Mouse (Mus musculus) CH12.LX (cell line): ENCODE results near the gene Ppp1cc. TPM values are rescaled to one million over a fixed set of nuclear protein-coding genes. Genes with fewer than 3 reads are reported as not detected.

Experiments
- DNase-seq: peaks from one replicate; pipeline ENCODE4 v3.0.0-alpha.2; 2013; ENCODE audit errors: extremely low read depth
- H3K27ac ChIP-seq: 2 replicates; pipeline ENCODE4 v1.5.1; 2012; ENCODE audit warnings: low read depth, mild to moderate bottlenecking, control low read depth, moderate library complexity; ENCODE audit not compliant: insufficient read depth
- H3K27me3 ChIP-seq: replicated peaks from 2 replicates; pipeline ENCODE3; 2012; ENCODE audit warnings: inconsistent platforms
- H3K36me3 ChIP-seq, 2 experiments: replicated peaks in 1 of 2; 2 replicates each; pipeline versions ENCODE3 to v1.6.1; 2012; ENCODE audit warnings: inconsistent platforms in 1 of 2, low read length in 1 of 2, mild to moderate bottlenecking in 1 of 2, mixed read lengths in 1 of 2, moderate library complexity in 1 of 2; ENCODE audit not compliant: control insufficient read depth in 1 of 2, insufficient read depth in 1 of 2
- H3K4me1 ChIP-seq, 2 experiments: 2 replicates each; pipeline ENCODE4 v1.6.1; 2012; ENCODE audit warnings: inconsistent platforms in 1 of 2, moderate library complexity in 1 of 2; ENCODE audit not compliant: insufficient read depth in 2 of 2, control insufficient read depth in 1 of 2
- H3K4me2 ChIP-seq: 2 replicates; pipeline ENCODE4 v1.6.1; 2012; ENCODE audit warnings: low read depth, mild to moderate bottlenecking, control low read depth; ENCODE audit not compliant: poor library complexity, insufficient read depth, severe bottlenecking
- H3K4me3 ChIP-seq, 3 experiments: fragments of 150-350 bp in 1 of 3; sonication (generic) in 1 of 3; replicated peaks in 1 of 3; 2 replicates each; pipeline versions ENCODE3 to v1.5.1; 2011 to 2012; ENCODE audit warnings: low read depth in 2 of 3, low read length in 2 of 3, mild to moderate bottlenecking in 2 of 3, moderate library complexity in 2 of 3, control low read depth in 1 of 3, improper control_type of control experiment in 1 of 3, inconsistent platforms in 1 of 3, mixed read lengths in 1 of 3; ENCODE audit not compliant: poor library complexity in 1 of 3
- H3K79me2 ChIP-seq: replicated peaks from 2 replicates; pipeline ENCODE4 v1.6.1; 2012; ENCODE audit warnings: mild to moderate bottlenecking, moderate library complexity; ENCODE audit not compliant: control insufficient read depth, poor library complexity, insufficient read depth, severe bottlenecking; ENCODE audit errors: extremely low read depth
- H3K9ac ChIP-seq: 2 replicates; pipeline ENCODE4 v1.6.1; 2012; ENCODE audit warnings: low read depth, mild to moderate bottlenecking, control low read depth, moderate library complexity; ENCODE audit not compliant: insufficient read depth
- H3K9me3 ChIP-seq: replicated peaks from 2 replicates; pipeline ENCODE3; 2012; ENCODE audit warnings: low read length, inconsistent platforms, mixed read lengths
- BHLHE40 ChIP-seq: IDR thresholded peaks from 2 replicates; pipeline ENCODE4 v1.6.1; 2011; ENCODE audit warnings: mild to moderate bottlenecking, low read depth, low read length, improper control_type of control experiment
- CHD2 ChIP-seq: IDR thresholded peaks from 2 replicates; pipeline ENCODE4 v1.6.1; 2011; ENCODE audit warnings: low read length, improper control_type of control experiment
- CTCF ChIP-seq, 2 experiments: IDR thresholded peaks in 1 of 2; conservative IDR thresholded peaks in 1 of 2; 2 replicates each; pipeline ENCODE4 v1.5.1; 2011 to 2012; ENCODE audit warnings: low read depth in 2 of 2, low read length in 2 of 2, improper control_type of control experiment in 1 of 2, inconsistent platforms in 1 of 2, mild to moderate bottlenecking in 1 of 2, moderate library complexity in 1 of 2
- E2F4 ChIP-seq: IDR thresholded peaks from 2 replicates; pipeline ENCODE4 v1.6.1; 2011; ENCODE audit warnings: low read depth, low read length, improper control_type of control experiment; ENCODE audit not compliant: insufficient replicate concordance
- ELF1 ChIP-seq: IDR thresholded peaks from 2 replicates; pipeline ENCODE4 v1.6.1; 2014; ENCODE audit warnings: low read depth, mild to moderate bottlenecking, inconsistent platforms, low read length, improper control_type of control experiment
- HCFC1 ChIP-seq: IDR thresholded peaks from 2 replicates; pipeline ENCODE4 v1.6.1; 2012; ENCODE audit warnings: low read depth, mild to moderate bottlenecking, inconsistent platforms, low read length, improper control_type of control experiment
- IRF4 ChIP-seq: IDR thresholded peaks from 2 replicates; pipeline ENCODE4 v1.6.1; 2014; ENCODE audit warnings: low read depth, mild to moderate bottlenecking, inconsistent platforms, low read length, improper control_type of control experiment
- JUN ChIP-seq: IDR thresholded peaks from 2 replicates; pipeline ENCODE4 v1.6.1; 2011; ENCODE audit warnings: low read depth, mild to moderate bottlenecking, low read length, improper control_type of control experiment, moderate library complexity; ENCODE audit not compliant: insufficient read depth
- JUND ChIP-seq: conservative IDR thresholded peaks from 2 replicates; pipeline ENCODE4 v1.6.1; 2011; ENCODE audit warnings: low read depth, low read length, improper control_type of control experiment
- KAT2A ChIP-seq: IDR thresholded peaks from 2 replicates; pipeline ENCODE4 v1.6.1; 2012; ENCODE audit warnings: low read length, improper control_type of control experiment, inconsistent platforms; ENCODE audit not compliant: insufficient replicate concordance
- MAFK ChIP-seq: IDR thresholded peaks from 2 replicates; pipeline ENCODE4 v1.6.1; 2011; ENCODE audit warnings: low read length, improper control_type of control experiment; ENCODE audit not compliant: insufficient replicate concordance
- MAX ChIP-seq: IDR thresholded peaks from 2 replicates; pipeline ENCODE4 v1.6.1; 2011; ENCODE audit warnings: low read length, improper control_type of control experiment
- MAZ ChIP-seq: IDR thresholded peaks from 2 replicates; pipeline ENCODE4 v1.6.1; 2012; ENCODE audit warnings: low read depth, mild to moderate bottlenecking, inconsistent platforms, low read length, improper control_type of control experiment, moderate library complexity
- MEF2A ChIP-seq: IDR thresholded peaks from 2 replicates; pipeline ENCODE4 v1.6.1; 2014; ENCODE audit warnings: low read depth, mild to moderate bottlenecking, inconsistent platforms, low read length, improper control_type of control experiment, borderline replicate concordance
- MXI1 ChIP-seq: IDR thresholded peaks from 2 replicates; pipeline ENCODE4 v1.6.1; 2011; ENCODE audit warnings: mild to moderate bottlenecking, low read depth, low read length, improper control_type of control experiment
- MYC ChIP-seq: IDR thresholded peaks from 2 replicates; pipeline ENCODE4 v1.6.1; 2011; ENCODE audit warnings: low read depth, mild to moderate bottlenecking, improper control_type of control experiment, low read length
- NELFE ChIP-seq: IDR thresholded peaks from 2 replicates; pipeline ENCODE4 v1.6.1; 2011; ENCODE audit warnings: low read depth, low read length, improper control_type of control experiment
- NRF1 ChIP-seq: IDR thresholded peaks from 2 replicates; pipeline ENCODE4 v1.6.1; 2014; ENCODE audit warnings: low read depth, mild to moderate bottlenecking, inconsistent platforms, low read length, improper control_type of control experiment, moderate library complexity
- PAX5 ChIP-seq: IDR thresholded peaks from 2 replicates; pipeline ENCODE4 v1.6.1; 2012; ENCODE audit warnings: low read length, inconsistent platforms, mixed read lengths
- POLR2A ChIP-seq: IDR thresholded peaks from 2 replicates; pipeline ENCODE4 v1.6.1; 2011; ENCODE audit warnings: low read depth, mild to moderate bottlenecking, improper control_type of control experiment, low read length
- SIN3A ChIP-seq: IDR thresholded peaks from 2 replicates; pipeline ENCODE4 v1.6.1; 2012; ENCODE audit warnings: low read length, improper control_type of control experiment, inconsistent platforms
- SMC3 ChIP-seq: IDR thresholded peaks from 2 replicates; pipeline ENCODE4 v1.6.1; 2011; ENCODE audit warnings: low read depth, low read length, improper control_type of control experiment
- TCF12 ChIP-seq: IDR thresholded peaks from 2 replicates; pipeline ENCODE4 v1.6.1; 2014; ENCODE audit warnings: low read depth, mild to moderate bottlenecking, inconsistent platforms, low read length, improper control_type of control experiment
- UBTF ChIP-seq: IDR thresholded peaks from 2 replicates; pipeline ENCODE4 v1.6.1; 2012; ENCODE audit warnings: low read depth, mild to moderate bottlenecking, inconsistent platforms, low read length, improper control_type of control experiment, moderate library complexity
- USF1 ChIP-seq: IDR thresholded peaks from 2 replicates; pipeline ENCODE4 v1.6.1; 2014; ENCODE audit warnings: low read depth, mild to moderate bottlenecking, inconsistent platforms, low read length, improper control_type of control experiment
- USF2 ChIP-seq: conservative IDR thresholded peaks from 2 replicates; pipeline ENCODE4 v1.6.1; 2011; ENCODE audit warnings: low read depth, low read length, improper control_type of control experiment
- ZMIZ1 ChIP-seq: IDR thresholded peaks from 2 replicates; pipeline ENCODE4 v1.6.1; 2012; ENCODE audit warnings: low read depth, mild to moderate bottlenecking, inconsistent platforms, low read length, improper control_type of control experiment
- dilution Hi-C: fragments of 300-500 bp; cut with MboI; formaldehyde crosslinking; loops from 2 replicates; pipeline ENCODE4 v1.14.3; 2020; ENCODE audit warnings: low sequenced_read_pairs; ENCODE audit not compliant: extremely low pct_unique_long_range_greater_than_20kb, extremely low pct_ligation_motif_present
- in situ Hi-C: fragments of 300-500 bp; cut with MboI; formaldehyde crosslinking; loops from 3 replicates; pipeline ENCODE4 v1.14.3; 2019; ENCODE audit warnings: low sequenced_read_pairs, low pct_ligation_motif_present, low pct_unique_long_range_greater_than_20kb, mixed read lengths
- polyA plus RNA-seq: library from polyadenylated mRNA; unstranded; fragments of >175 nt; gene quantifications from 2 replicates; pipeline ENCODE4 v1.2.1, GENCODE M21; 2012; ENCODE audit warnings: low read depth; ENCODE audit not compliant: insufficient read length
- total RNA-seq, 2 experiments: library from RNA; depleted of rRNA; stranded (reverse); fragments of 300-350 nt in 1 of 2; fragments of >200 nt in 1 of 2; gene quantifications; 2 replicates each; pipeline ENCODE4 v1.2.3; 2012 to 2014

The Ppp1cc gene
- total and polyA plus RNA-seq, 3 experiments, result 191 to 406 (median 358) TPM

- in situ Hi-C loops, result no loop called here
- TF ChIP-seq NELFE (no peak), BHLHE40 (no peak), SMC3 (no peak), MEF2A (no peak), NRF1 (no peak), CTCF (conservative IDR thresholded peaks at IDR 0.05 in 1 of 2, IDR thresholded peaks at IDR 0.05 in 1 of 2; ENCODE audit: low read depth in 2 of 2, low read length in 2 of 2) (no peak), CHD2 (no peak), MAZ (no peak), MYC (no peak), JUN (no peak), UBTF (no peak), MXI1 (no peak)
- Histone ChIP-seq H3K4me1 (no peaks in the 10 kb centered on the region), H3K27ac (no peak overlapping the region), H3K4me2 (no peak overlapping the region), H3K9me3 (no peaks in the 10 kb centered on the region), H3K9ac (no peak overlapping the region), H3K27me3 (no peaks in the 10 kb centered on the region), H3K36me3 (peaks cover 77 to 84% of the 10 kb centered on the region in 2 experiments), H3K79me2 (peaks cover 20% of the 10 kb centered on the region), H3K4me3 (no peak overlapping the region)
- dilution Hi-C loops, result no loop called here
- DNase-seq, result no peak
These were observed 13.0 kb downstream of the Ppp1cc start for GRCm38 (mm10) chr5:122171058-122171457.

- Histone ChIP-seq H3K79me2 (no peaks in the 10 kb centered on the region; the same call in 1 of the 2 replicates), H3K4me1 (peaks cover 5 to 11% of the 10 kb centered on the region in 2 experiments; a peak in 2 of 4 replicates), H3K27me3 (no peaks in the 10 kb centered on the region), H3K9ac (no peak overlapping the region), H3K9me3 (no peaks in the 10 kb centered on the region), H3K27ac (no peak overlapping the region), H3K4me3 (no peak overlapping the region), H3K36me3 (peaks cover 48 to 53% of the 10 kb centered on the region in 2 experiments), H3K4me2 (no peak overlapping the region)
- dilution Hi-C loops (no loop called here), in situ Hi-C loops (no loop called here)
- no peak for DNase-seq
- TF ChIP-seq KAT2A (no peak), ZMIZ1 (no peak), TCF12 (no peak), PAX5 (no peak), HCFC1 (no peak), MYC (no peak), IRF4 (no peak), CTCF (conservative IDR thresholded peaks at IDR 0.05 in 1 of 2, IDR thresholded peaks at IDR 0.05 in 1 of 2; ENCODE audit: low read depth in 2 of 2, low read length in 2 of 2) (no peak), MAX (no peak), SIN3A (no peak), USF2 (no peak), POLR2A (no peak), BHLHE40 (no peak), ELF1 (no peak), E2F4 (no peak), JUND (no peak), MAFK (no peak), CHD2 (no peak), USF1 (no peak)
These were observed 17.3 kb downstream of the Ppp1cc start for GRCm38 (mm10) chr5:122175402-122175801.
